Mouse (Mus musculus) myocyte (in vitro differentiated cells): ENCODE measurements around the gene Kif1c.

Experiments
- CEBPB ChIP-seq: IDR thresholded peaks from 2 replicates; pipeline ENCODE4 v1.6.1; 2011; ENCODE audit warnings: mild to moderate bottlenecking, moderate library complexity; ENCODE audit not compliant: poor library complexity, insufficient read depth, severe bottlenecking
- E2F4 ChIP-seq: IDR thresholded peaks from one replicate; pipeline ENCODE4 v1.6.1; 2011; ENCODE audit warnings: mild to moderate bottlenecking, control low read depth, moderate library complexity; ENCODE audit not compliant: insufficient read depth
- MAX ChIP-seq: IDR thresholded peaks from one replicate; pipeline ENCODE4 v1.6.1; 2011; ENCODE audit warnings: low read depth, mild to moderate bottlenecking, control low read depth
- MYOD1 ChIP-seq, 3 experiments: IDR thresholded peaks; one replicate each; pipeline ENCODE4 v1.6.1; 2011; ENCODE audit warnings: control low read depth in 2 of 3, low read depth in 2 of 3, mild to moderate bottlenecking in 2 of 3, moderate library complexity in 1 of 3; ENCODE audit not compliant: insufficient read length in 2 of 3, control insufficient read depth in 1 of 3
- MYOG ChIP-seq, 3 experiments: IDR thresholded peaks; one replicate each; pipeline ENCODE4 v1.6.1; 2011; ENCODE audit warnings: control low read depth in 2 of 3, low read depth in 2 of 3, mild to moderate bottlenecking in 2 of 3; ENCODE audit not compliant: insufficient read length in 2 of 3, control insufficient read depth in 1 of 3, insufficient read depth in 1 of 3
- POLR2A ChIP-seq: IDR thresholded peaks from one replicate; pipeline ENCODE4 v1.6.1; 2011; ENCODE audit warnings: low read depth, mild to moderate bottlenecking, control low read depth, moderate library complexity; ENCODE audit not compliant: insufficient read length
- POLR2AphosphoS2 ChIP-seq: IDR thresholded peaks from one replicate; pipeline ENCODE4 v1.6.1; 2011; ENCODE audit warnings: low read depth, control low read depth; ENCODE audit not compliant: insufficient read length
- REST ChIP-seq: IDR thresholded peaks from one replicate; pipeline ENCODE4 v1.6.1; 2011; ENCODE audit warnings: mild to moderate bottlenecking, control low read depth, moderate library complexity; ENCODE audit not compliant: insufficient read depth, insufficient read length
- SRF ChIP-seq: IDR thresholded peaks from one replicate; pipeline ENCODE4 v1.6.1; 2011; ENCODE audit warnings: low read depth; ENCODE audit not compliant: control insufficient read depth, insufficient read length
- TCF12 ChIP-seq: IDR thresholded peaks from one replicate; pipeline ENCODE4 v1.6.1; 2011; ENCODE audit warnings: mild to moderate bottlenecking, control low read depth; ENCODE audit not compliant: poor library complexity, insufficient read depth, severe bottlenecking
- TCF3 ChIP-seq: IDR thresholded peaks from one replicate; pipeline ENCODE4 v1.6.1; 2011; ENCODE audit warnings: low read depth, control low read depth; ENCODE audit not compliant: insufficient read length
- USF1 ChIP-seq: IDR thresholded peaks from one replicate; pipeline ENCODE4 v1.6.1; 2011; ENCODE audit warnings: low read depth, mild to moderate bottlenecking, control low read depth, moderate library complexity

DNA sequence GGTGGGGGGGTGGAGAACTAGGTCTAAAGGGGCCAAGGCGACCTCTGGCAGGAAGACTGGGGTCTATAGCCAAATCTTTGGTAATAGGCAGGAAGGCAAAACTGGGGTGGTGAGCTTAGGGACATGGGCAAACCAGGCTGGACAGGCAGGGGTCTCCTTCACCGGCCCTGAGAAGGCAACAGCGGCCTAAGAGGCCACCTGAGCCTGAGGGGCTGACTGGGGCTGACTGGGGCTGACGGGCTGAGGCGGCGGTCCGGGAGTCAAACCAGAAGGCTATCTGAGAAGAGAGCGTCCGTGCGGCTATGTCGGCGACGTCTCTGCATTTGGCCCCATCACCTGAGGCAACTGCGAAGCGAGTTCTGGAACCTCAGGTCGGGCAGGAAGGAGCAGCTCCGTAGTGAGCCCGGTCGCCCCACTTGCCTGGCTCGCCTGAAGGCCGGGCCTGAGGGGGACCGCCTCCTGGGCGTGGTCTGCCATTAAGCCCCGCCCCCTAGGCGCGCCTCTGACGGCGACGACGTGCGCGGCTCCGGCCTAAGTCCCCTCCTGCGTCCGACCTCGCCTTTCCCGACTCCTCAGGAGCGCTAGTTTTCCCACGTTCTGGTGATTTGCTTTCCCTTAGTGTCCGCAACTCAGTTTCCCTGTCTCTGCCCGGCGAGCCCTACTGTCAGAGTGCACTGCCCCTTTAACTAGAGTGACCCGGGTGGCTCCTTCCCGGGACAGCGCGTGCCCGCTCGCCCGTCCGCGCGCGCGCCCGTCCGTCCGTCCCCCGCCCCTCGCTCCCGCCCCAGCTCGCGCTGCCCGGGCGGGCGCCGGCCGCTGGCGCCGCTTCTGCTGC is at the start of gene Kif1c, which contains the start of gene Inca1:
- TF ChIP-seq POLR2AphosphoS2 (peak; percentile 98), POLR2A (peak; percentile 86), MYOD1 (IDR thresholded peaks at IDR 0.05; ENCODE audit: control insufficient read depth in 1 of 3, insufficient read length in 2 of 3, low read depth in 2 of 3) (no peak), MAX (no peak), CEBPB (no peak), TCF3 (no peak), TCF12 (no peak), USF1 (no peak), MYOG (IDR thresholded peaks at IDR 0.05; ENCODE audit: control insufficient read depth in 1 of 3, insufficient read depth in 1 of 3, insufficient read length in 2 of 3, low read depth in 2 of 3) (no peak), E2F4 (no peak), REST (no peak), SRF (no peak)
